Mouse (Mus musculus) Muller cell, postnatal 12 days (primary cell): ENCODE data around the gene Lrp4.
A peak's percentile ranks its signal among the peaks of the same experiment; 100 is the strongest.
"Not testable (repeated sequence)": the region's sequence is repeated elsewhere in the genome, so short reads cannot be mapped to it uniquely, and the experiment has no call there.

Experiments used
- DNase-seq: peaks from one replicate; pipeline ENCODE4 v3.0.0-alpha.2; 2015; ENCODE audit errors: inconsistent ontology term

Gene Lrp4

GRCm38 (mm10) chr2:91484698-91485097, 27.4 kb downstream of the Lrp4 start:
- no peak for DNase-seq

GRCm38 (mm10) chr2:91485256-91485655, 27.9 kb downstream of the Lrp4 start:
- DNase-seq, result no peak

GRCm38 (mm10) chr2:91487295-91487694, 30.0 kb downstream of the Lrp4 start:
- DNase-seq, result not testable (repeated sequence)

- no peak for DNase-seq
These were observed 34.8 kb downstream of the Lrp4 start for GRCm38 (mm10) chr2:91492071-91492635.

GRCm38 (mm10) chr2:91493981-91494380, 36.7 kb downstream of the Lrp4 start:
- DNase-seq, result no peak

GRCm38 (mm10) chr2:91498093-91498719, 40.9 kb downstream of the Lrp4 start:
- no peak for DNase-seq

- DNase-seq, result no peak
These were observed 50.8 kb downstream of the Lrp4 start for GRCm38 (mm10) chr2:91508076-91508475.

GRCm38 (mm10) chr2:91517186-91517585, 59.9 kb downstream of the Lrp4 start:
- DNase-seq, result peak; percentile 67

GRCm38 (mm10) chr2:91526294-91527146, 69.2 kb downstream of the Lrp4 start, which contains the start of gene Ckap5:
Ckap5 (plus strand) TSS chr2:91526762.
- DNase-seq, result peak; percentile 95

- no peak for DNase-seq
These were observed 69.8 kb downstream of the Lrp4 start for GRCm38 (mm10) chr2:91527147-91527486.

- DNase-seq, result peak; percentile 90
These were observed 80.4 kb downstream of the Lrp4 start for GRCm38 (mm10) chr2:91537588-91538205.
